Mouse (Mus musculus): ENCODE results near the gene Rps19.
"Not testable (repeated sequence)": the region's sequence is repeated elsewhere in the genome, so short reads cannot be mapped to it uniquely, and the experiment has no call there.

The Rps19 gene

GRCm38 (mm10) chr7:24869532-24870165 is 14.5 kb upstream of the Rps19 start, which contains the start of the genes Lypd4 and Dmrtc2:
TSS of gene Lypd4 (minus strand) at chr7:24869941.
TSS of gene Dmrtc2 (plus strand) at chr7:24870057.
- no peak for DNase-seq (ENCODE audit: low spot score in 2 of 2)

- DNase-seq (ENCODE audit: low spot score in 2 of 2): no peak
Measured at GRCm38 (mm10) chr7:24877588-24877987, 6.6 kb upstream of the Rps19 start.

- no peak for DNase-seq (ENCODE audit: low spot score in 2 of 2)
Measured at GRCm38 (mm10) chr7:24879620-24880019, 4.6 kb upstream of the Rps19 start.

- no peak for DNase-seq (ENCODE audit: low spot score in 2 of 2)
Measured at GRCm38 (mm10) chr7:24882416-24883199, 1.6 kb upstream of the Rps19 start.

- DNase-seq (ENCODE audit: low spot score in 2 of 2): no peak
Measured at GRCm38 (mm10) chr7:24884693-24885291, 621 bp downstream of the Rps19 start.

- no peak for DNase-seq (ENCODE audit: low spot score in 2 of 2)
Measured at GRCm38 (mm10) chr7:24885468-24886307, 1.5 kb downstream of the Rps19 start.

GRCm38 (mm10) chr7:24886308-24886633 is 2.1 kb downstream of the Rps19 start:
- no peak for DNase-seq (ENCODE audit: low spot score in 2 of 2)

- no peak for DNase-seq (ENCODE audit: low spot score in 2 of 2)
Measured at GRCm38 (mm10) chr7:24887096-24887495, 2.9 kb downstream of the Rps19 start.

- DNase-seq (ENCODE audit: low spot score in 2 of 2): no peak
Measured at GRCm38 (mm10) chr7:24889431-24890220, 5.5 kb downstream of the Rps19 start.

- DNase-seq (ENCODE audit: low spot score in 2 of 2): peak; percentile 49 to 66
Measured at GRCm38 (mm10) chr7:24890281-24891216, 6.4 kb downstream of the Rps19 start.

GRCm38 (mm10) chr7:24891241-24892124 is 7.3 kb downstream of the Rps19 start:
- no peak for DNase-seq (ENCODE audit: low spot score in 2 of 2)

- no peak for DNase-seq (ENCODE audit: low spot score in 2 of 2)
Measured at GRCm38 (mm10) chr7:24892125-24892583, 8.0 kb downstream of the Rps19 start.

- not testable (repeated sequence) for DNase-seq (ENCODE audit: low spot score in 2 of 2)
Measured at GRCm38 (mm10) chr7:24895749-24896148, 11.6 kb downstream of the Rps19 start.

- DNase-seq (ENCODE audit: low spot score in 2 of 2): no peak
Measured at GRCm38 (mm10) chr7:24896269-24896668, 12.1 kb downstream of the Rps19 start.

GRCm38 (mm10) chr7:24897224-24897623 is 13.1 kb downstream of the Rps19 start, which contains the start of gene Cd79a:
TSS of gene Cd79a (plus strand) at chr7:24897381.
- no peak for DNase-seq (ENCODE audit: low spot score in 2 of 2)

- no peak for DNase-seq (ENCODE audit: low spot score in 2 of 2)
Measured at GRCm38 (mm10) chr7:24897959-24898358, 13.8 kb downstream of the Rps19 start.

GRCm38 (mm10) chr7:24901114-24901513 is 16.9 kb downstream of the Rps19 start:
- DNase-seq (ENCODE audit: low spot score in 2 of 2): no peak

GRCm38 (mm10) chr7:24901842-24902241 is 17.7 kb downstream of the Rps19 start:
- DNase-seq (ENCODE audit: low spot score in 2 of 2): no peak

- DNase-seq (ENCODE audit: low spot score in 2 of 2): no peak
Measured at GRCm38 (mm10) chr7:24902264-24902629, 18.1 kb downstream of the Rps19 start.

Measured in cerebellum, postnatal 4 days (tissue).